Mouse (Mus musculus) embryonic facial prominence, embryonic 15.5 days (tissue): Measurements from ENCODE around the gene Plk5. TPM values are rescaled to one million over a fixed set of nuclear protein-coding genes. Genes with fewer than 3 reads are reported as not detected.

Experiments used
- ATAC-seq: fragments of 200-750 bp; cut with Nextera tagmentation; 2 replicates; pipeline ENCODE4 v1.8.0; 2017; ENCODE audit warnings: low read depth, moderate TSS enrichment; ENCODE audit not compliant: insufficient number of reproducible peaks, low FRiP score, low TSS enrichment
- H3K27ac ChIP-seq: fragments of 300-500 bp; sonication (generic); replicated peaks from 2 replicates; pipeline ENCODE4 v1.5.1; 2015; ENCODE audit warnings: mild to moderate bottlenecking, inconsistent platforms
- H3K27me3 ChIP-seq: fragments of 300-500 bp; sonication (generic); 2 replicates; pipeline ENCODE4 v1.6.1; 2015; ENCODE audit warnings: inconsistent platforms
- H3K36me3 ChIP-seq: fragments of 300-500 bp; sonication (generic); 2 replicates; pipeline ENCODE4 v1.6.1; 2015; ENCODE audit warnings: mild to moderate bottlenecking, inconsistent platforms
- H3K4me1 ChIP-seq: fragments of 300-500 bp; sonication (generic); 2 replicates; pipeline ENCODE4 v1.6.1; 2015; ENCODE audit warnings: inconsistent platforms
- H3K4me2 ChIP-seq: fragments of 300-500 bp; sonication (generic); replicated peaks from 2 replicates; pipeline ENCODE4 v1.6.1; 2015; ENCODE audit warnings: mild to moderate bottlenecking, inconsistent platforms
- H3K4me3 ChIP-seq: fragments of 300-500 bp; sonication (generic); replicated peaks from 2 replicates; pipeline ENCODE4 v1.5.1; 2015; ENCODE audit warnings: mild to moderate bottlenecking, inconsistent platforms
- H3K9ac ChIP-seq: fragments of 300-500 bp; sonication (generic); 2 replicates; pipeline ENCODE4 v1.6.1; 2015; ENCODE audit warnings: inconsistent platforms
- H3K9me3 ChIP-seq: fragments of 300-500 bp; sonication (generic); replicated peaks from 2 replicates; pipeline ENCODE4 v1.6.1; 2016; ENCODE audit warnings: inconsistent platforms
- WGBS: fragments of 180-500 bp; shearing (Covaris S2); methylation state at CpG from one replicate; pipeline ENCODE4 v1.1.7; 2015; 5-methylcytosine and 5-hydroxymethylcytosine counted together
- polyA plus RNA-seq: library from polyadenylated mRNA; unstranded; fragments of >200 nt; fragmentation: Nextera tagmentation; extraction: Ambion mirVana; gene quantifications from 2 replicates; pipeline ENCODE4 v1.2.1, GENCODE M21; 2015

Gene Plk5
- polyA plus RNA-seq, 1 experiment from 2014 or later: 2.2 TPM

- Histone ChIP-seq H3K4me1 (peaks cover 18% of the 10 kb centered on the region), H3K9me3 (no peaks in the 10 kb centered on the region), H3K4me2 (no peak overlapping the region), H3K36me3 (peaks cover 60% of the 10 kb centered on the region), H3K27me3 (no peaks in the 10 kb centered on the region), H3K4me3 (no peak overlapping the region), H3K27ac (no peak overlapping the region), H3K9ac (no peak overlapping the region)
- 82% methylated on average over 9 of the region's 9 CpGs for WGBS
- ATAC-seq: no peak
These were observed 34.4 kb downstream of the Plk5 start for GRCm38 (mm10) chr10:80390697-80391096.

GRCm38 (mm10) chr10:80392687-80393086 is 36.4 kb downstream of the Plk5 start:
- 89% methylated on average over 5 of the region's 5 CpGs for WGBS
- H3K27me3 ChIP-seq: no peaks in the 10 kb centered on the region
- H3K4me2 ChIP-seq: no peak overlapping the region

GRCm38 (mm10) chr10:80395025-80395627 is 38.9 kb downstream of the Plk5 start:
- no peak overlapping the region for H3K4me2 ChIP-seq
- H3K36me3 ChIP-seq: peaks cover 72% of the 10 kb centered on the region
- H3K27me3 ChIP-seq: no peaks in the 10 kb centered on the region
- H3K27ac ChIP-seq: no peak overlapping the region
- WGBS: 92% methylated on average over 35 of the region's 35 CpGs
- H3K9ac ChIP-seq: no peak overlapping the region
- ATAC-seq: no peak
- no peak overlapping the region for H3K4me3 ChIP-seq
- H3K9me3 ChIP-seq: no peaks in the 10 kb centered on the region
- H3K4me1 ChIP-seq: peaks cover 22% of the 10 kb centered on the region

More at GRCm38 (mm10) chr10:80392687-80393086, 36.4 kb downstream of the Plk5 start:
- H3K4me3 ChIP-seq: no peak overlapping the region
- H3K9ac ChIP-seq: no peak overlapping the region
- no peaks in the 10 kb centered on the region for H3K9me3 ChIP-seq
- ATAC-seq: no peak
- peaks cover 76% of the 10 kb centered on the region for H3K36me3 ChIP-seq
- H3K27ac ChIP-seq: no peak overlapping the region
- H3K4me1 ChIP-seq: peaks cover 28% of the 10 kb centered on the region

GRCm38 (mm10) chr10:80396822-80397523 is 40.7 kb downstream of the Plk5 start:
- H3K4me3 ChIP-seq: peak overlapping the region; percentile 82
- peak overlapping the region; percentile 83 for H3K4me2 ChIP-seq
- H3K4me1 ChIP-seq: peaks cover 30% of the 10 kb centered on the region
- H3K27ac ChIP-seq: no peak overlapping the region
- H3K9ac ChIP-seq: peak overlapping the region; percentile 70; the same call in 1 of the 2 replicates
- peaks cover 63% of the 10 kb centered on the region for H3K36me3 ChIP-seq
- 85% methylated on average over 11 of the region's 11 CpGs for WGBS
- H3K27me3 ChIP-seq: no peaks in the 10 kb centered on the region
- H3K9me3 ChIP-seq: no peaks in the 10 kb centered on the region
- no peak for ATAC-seq

GRCm38 (mm10) chr10:80397524-80398173 is 41.4 kb downstream of the Plk5 start:
- no peaks in the 10 kb centered on the region for H3K9me3 ChIP-seq
- 49% methylated on average over 8 of the region's 8 CpGs for WGBS
- peak overlapping the region; percentile 82 for H3K4me3 ChIP-seq
- H3K4me2 ChIP-seq: peak overlapping the region; percentile 83
- H3K4me1 ChIP-seq: peaks cover 30% of the 10 kb centered on the region
- no peaks in the 10 kb centered on the region for H3K27me3 ChIP-seq
- H3K27ac ChIP-seq: 0 out of 2 replicates have a peak overlapping the region, but pooled peaks have one; percentile 23
- peaks cover 62% of the 10 kb centered on the region for H3K36me3 ChIP-seq
- peak overlapping the region; percentile 70; the same call in 1 of the 2 replicates for H3K9ac ChIP-seq
- no peak for ATAC-seq

GRCm38 (mm10) chr10:80398174-80398535 is 41.9 kb downstream of the Plk5 start:
- H3K4me3 ChIP-seq: peak overlapping the region; percentile 82
- peaks cover 30% of the 10 kb centered on the region for H3K4me1 ChIP-seq
- peak overlapping the region; percentile 83 for H3K4me2 ChIP-seq
- no peak for ATAC-seq
- peaks cover 62% of the 10 kb centered on the region for H3K36me3 ChIP-seq
- no peaks in the 10 kb centered on the region for H3K27me3 ChIP-seq
- no peaks in the 10 kb centered on the region for H3K9me3 ChIP-seq
- peak overlapping the region; percentile 99 for H3K27ac ChIP-seq
- peak overlapping the region; percentile 70 for H3K9ac ChIP-seq
- 0% methylated on average over 1 of the region's 1 CpGs for WGBS

GRCm38 (mm10) chr10:80398719-80399190 is 42.5 kb downstream of the Plk5 start:
- ATAC-seq: peak; percentile 87
- WGBS: under 1% methylated on average over 59 of the region's 59 CpGs
- H3K36me3 ChIP-seq: peaks cover 62% of the 10 kb centered on the region
- H3K9ac ChIP-seq: peak overlapping the region; percentile 91
- peak overlapping the region; percentile 99 for H3K27ac ChIP-seq
- peaks cover 30% of the 10 kb centered on the region for H3K4me1 ChIP-seq
- no peaks in the 10 kb centered on the region for H3K27me3 ChIP-seq
- H3K4me2 ChIP-seq: peak overlapping the region; percentile 83
- 0 out of 2 replicates have a peak, but pooled peaks cover 3% of the 10 kb centered on the region for H3K9me3 ChIP-seq
- peak overlapping the region; percentile 82 for H3K4me3 ChIP-seq

- ATAC-seq: peak; percentile 97
- peaks cover 30% of the 10 kb centered on the region for H3K4me1 ChIP-seq
- peak within 1 kb of the TSS; percentile 91 for H3K9ac ChIP-seq
- 0 out of 2 replicates have a peak, but pooled peaks cover 3% of the 10 kb centered on the region for H3K9me3 ChIP-seq
- H3K36me3 ChIP-seq: peaks cover 62% of the 10 kb centered on the region
- peak within 1 kb of the TSS; percentile 82 for H3K4me3 ChIP-seq
- H3K4me2 ChIP-seq: peak within 1 kb of the TSS; percentile 83
- H3K27me3 ChIP-seq: no peaks in the 10 kb centered on the region
- under 1% methylated on average over 77 of the region's 82 CpGs for WGBS
- H3K27ac ChIP-seq: peak within 1 kb of the TSS; percentile 99
These were observed 43.1 kb downstream of the Plk5 start, which contains the start of gene Mbd3 for GRCm38 (mm10) chr10:80399191-80399972. Mbd3 (minus strand) TSS chr10:80399550.

GRCm38 (mm10) chr10:80399973-80400703 is 43.9 kb downstream of the Plk5 start:
- 13% methylated on average over 17 of the region's 17 CpGs for WGBS
- ATAC-seq: no peak
- peaks cover 37% of the 10 kb centered on the region for H3K4me1 ChIP-seq
- H3K9me3 ChIP-seq: 0 out of 2 replicates have a peak, but pooled peaks cover 3% of the 10 kb centered on the region
- peaks cover 56% of the 10 kb centered on the region for H3K36me3 ChIP-seq
- peak overlapping the region; percentile 48 for H3K9ac ChIP-seq
- peak overlapping the region; percentile 83 for H3K4me2 ChIP-seq
- peak overlapping the region; percentile 90 for H3K27ac ChIP-seq
- no peaks in the 10 kb centered on the region for H3K27me3 ChIP-seq
- H3K4me3 ChIP-seq: peak overlapping the region; percentile 82

GRCm38 (mm10) chr10:80400704-80401161 is 44.5 kb downstream of the Plk5 start:
- H3K4me2 ChIP-seq: peak overlapping the region; percentile 83
- H3K4me3 ChIP-seq: no peak overlapping the region; the same call in 1 of the 2 replicates
- WGBS: 69% methylated on average over 4 of the region's 4 CpGs
- peak overlapping the region; percentile 90; the same call in 1 of the 2 replicates for H3K27ac ChIP-seq
- peaks cover 43% of the 10 kb centered on the region for H3K4me1 ChIP-seq
- ATAC-seq: no peak
- no peak overlapping the region for H3K9ac ChIP-seq
- 0 out of 2 replicates have a peak, but pooled peaks cover 3% of the 10 kb centered on the region for H3K9me3 ChIP-seq
- no peaks in the 10 kb centered on the region for H3K27me3 ChIP-seq
- peaks cover 50% of the 10 kb centered on the region for H3K36me3 ChIP-seq
